Mouse (Mus musculus) embryo, embryonic 11.5 days (tissue): Measurements from ENCODE around the gene Llcfc1.

Experiments used
- DNase-seq: peaks from one replicate; pipeline ENCODE4 v3.0.0-alpha.2; 2012; ENCODE audit warnings: low read depth, low spot score

Llcfc1 gene

GRCm38 (mm10) chr6:41684131-41684530 is at the start of gene Llcfc1:
Gene Llcfc1, plus strand, starts transcription at chr6:41684431.
- DNase-seq, result no peak

GRCm38 (mm10) chr6:41635211-41635610 is 49.0 kb upstream of the Llcfc1 start:
- no peak for DNase-seq

- no peak for DNase-seq
Observed at GRCm38 (mm10) chr6:41636178-41636577, 48.1 kb upstream of the Llcfc1 start, which contains the start of gene Trpv6. Gene Trpv6, minus strand, starts transcription at chr6:41636405.

DNA sequence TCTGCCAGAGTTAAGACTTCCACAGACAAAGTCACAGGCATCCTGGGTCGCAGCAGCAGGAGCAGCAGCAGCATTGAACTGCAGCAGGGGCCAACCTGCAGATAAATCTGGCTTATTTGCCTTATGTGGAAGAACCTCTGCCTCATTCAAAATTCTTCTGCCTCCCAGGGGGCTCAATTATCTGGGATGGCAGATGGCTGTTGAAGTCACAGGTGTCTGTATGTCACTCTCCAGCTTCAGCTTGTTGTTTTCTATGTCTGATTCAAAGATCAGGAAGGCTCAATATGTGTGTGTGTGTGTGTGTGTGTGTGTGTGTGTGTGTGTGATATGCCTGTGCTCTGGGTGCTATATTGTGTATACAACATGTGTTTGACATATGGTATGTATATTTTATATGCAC is 46.8 kb upstream of the Llcfc1 start:
- no peak for DNase-seq

DNA sequence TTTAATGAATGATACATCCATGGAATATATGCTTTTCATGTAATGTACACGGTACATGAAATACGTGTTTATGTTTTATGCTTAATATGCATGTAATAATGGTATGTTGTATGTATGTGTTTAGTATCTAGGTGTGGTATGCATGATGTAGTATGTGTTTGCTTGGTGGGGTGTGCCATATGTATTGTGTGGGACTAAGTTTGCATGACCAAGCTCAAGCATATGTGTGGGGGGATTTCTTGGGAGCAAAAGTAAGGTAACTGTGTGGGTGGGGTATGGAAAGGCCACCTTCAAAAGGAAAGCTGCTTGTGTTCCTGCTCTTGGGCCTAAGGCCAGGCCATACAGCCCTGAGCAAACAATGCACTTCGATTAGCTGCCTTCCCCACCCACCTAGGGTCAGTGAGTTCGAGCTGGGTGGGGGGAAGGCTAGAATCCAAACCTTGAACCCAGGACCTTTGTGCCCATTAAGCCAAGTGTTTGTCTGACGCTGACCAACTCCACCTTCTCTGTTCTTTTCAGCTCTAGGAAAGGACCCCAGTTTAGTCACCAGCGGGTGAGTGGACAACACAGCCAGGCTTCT is 46.2 kb upstream of the Llcfc1 start:
- DNase-seq, result no peak

- no peak for DNase-seq
Observed at GRCm38 (mm10) chr6:41640449-41640848, 43.8 kb upstream of the Llcfc1 start.

- no peak for DNase-seq
Observed at GRCm38 (mm10) chr6:41641173-41641866, 42.9 kb upstream of the Llcfc1 start.

GRCm38 (mm10) chr6:41642765-41643164 is 41.5 kb upstream of the Llcfc1 start:
- DNase-seq, result no peak

GRCm38 (mm10) chr6:41643227-41643626 is 41.0 kb upstream of the Llcfc1 start:
- DNase-seq, result no peak

DNA sequence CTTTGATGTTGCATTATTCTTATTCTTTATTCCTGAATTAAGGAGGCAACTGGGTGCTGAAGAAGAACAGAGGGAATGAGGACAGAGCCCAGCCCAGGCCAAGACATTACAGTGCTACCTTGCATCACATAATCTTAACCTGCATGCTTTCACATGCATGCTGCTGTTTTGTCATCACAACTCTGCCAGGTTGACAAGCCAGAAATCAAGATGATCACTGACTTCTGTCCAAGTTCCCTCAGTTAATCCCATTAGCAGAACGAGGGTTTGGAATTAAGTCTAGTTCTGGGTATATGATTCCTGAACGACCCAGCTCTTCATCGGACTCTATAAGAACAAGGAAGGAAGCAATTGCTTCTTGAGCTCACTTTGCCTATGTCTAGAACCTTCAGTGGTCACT is 38.0 kb upstream of the Llcfc1 start:
- no peak for DNase-seq

DNA sequence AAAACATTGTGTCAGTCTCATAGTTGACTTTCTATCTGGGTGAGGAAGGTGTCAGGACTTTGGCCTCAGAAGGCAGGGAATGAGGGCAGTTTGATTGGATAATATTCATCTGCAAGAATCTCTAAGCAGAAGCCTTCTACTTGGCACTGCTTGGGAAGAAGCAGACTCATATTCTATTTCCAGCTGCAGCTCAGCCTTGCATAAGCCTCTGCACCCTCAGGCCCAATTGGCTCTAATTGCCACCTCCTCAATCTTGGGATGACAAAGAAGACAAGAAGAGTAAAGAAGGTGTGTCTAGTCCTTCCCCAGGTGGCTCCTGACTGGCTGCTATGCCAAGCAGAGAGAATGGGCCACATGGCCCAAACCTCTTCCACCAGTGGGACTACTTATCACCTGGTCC is 37.6 kb upstream of the Llcfc1 start:
- no peak for DNase-seq

DNA sequence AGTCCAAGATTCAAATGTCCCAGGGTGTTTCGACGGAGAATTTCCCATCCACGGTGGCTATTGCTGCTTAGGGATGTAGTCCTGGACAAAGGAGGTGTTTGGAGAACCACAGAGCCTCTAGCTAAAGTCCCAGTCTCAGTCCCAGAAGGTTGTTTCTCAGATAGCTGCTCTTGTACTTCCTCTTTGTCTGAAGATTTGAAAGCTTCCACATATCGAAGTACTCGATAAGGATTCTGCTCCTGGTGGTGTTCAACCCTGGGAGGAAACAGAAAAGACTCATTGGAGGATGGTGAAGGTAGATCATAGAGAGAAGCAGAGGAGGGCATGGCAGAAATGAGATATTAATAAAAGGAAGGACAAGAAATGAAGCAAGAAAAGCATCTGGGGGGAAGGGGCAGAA is 31.1 kb upstream of the Llcfc1 start:
- no peak for DNase-seq

DNA sequence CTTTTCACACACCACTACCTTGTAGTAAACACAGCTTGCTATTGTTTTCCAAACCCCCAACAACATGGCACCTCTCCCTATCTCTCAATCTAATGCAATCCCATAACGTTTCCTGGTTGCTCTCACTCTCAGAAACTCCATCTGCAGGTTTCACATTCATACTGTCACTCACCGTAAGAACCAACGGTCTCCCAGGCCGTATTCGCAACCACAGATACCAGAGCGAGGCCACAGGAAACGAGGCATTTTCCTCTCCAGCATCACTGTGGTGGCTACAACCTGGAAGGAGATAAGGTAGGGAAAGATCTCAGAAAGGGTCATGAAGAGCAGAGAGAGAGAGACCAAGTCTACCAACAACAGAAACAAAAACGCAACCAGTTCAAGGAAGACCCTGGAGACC is 29.6 kb upstream of the Llcfc1 start:
- no peak for DNase-seq

GRCm38 (mm10) chr6:41658487-41658886 is 25.7 kb upstream of the Llcfc1 start:
- no peak for DNase-seq

DNA sequence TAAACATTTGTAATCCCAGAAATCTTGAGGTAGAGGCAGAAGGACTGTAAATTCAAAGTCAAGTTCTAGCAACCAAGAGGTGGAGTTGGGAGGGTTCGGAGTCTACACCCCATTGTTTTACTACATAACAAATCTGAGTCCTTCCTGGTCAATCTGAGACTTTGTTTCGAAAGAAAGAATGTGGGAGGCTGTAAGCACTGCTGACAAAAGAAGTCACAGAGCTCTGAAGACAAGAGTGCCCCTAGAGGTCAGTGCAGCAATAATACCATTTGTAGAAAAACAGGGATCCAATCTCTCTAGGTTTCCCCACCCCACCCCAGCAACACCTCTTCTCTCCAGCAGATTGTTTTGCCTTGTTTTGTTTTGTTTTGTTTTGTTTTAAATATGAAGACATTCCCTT is 21.9 kb upstream of the Llcfc1 start:
- no peak for DNase-seq

DNA sequence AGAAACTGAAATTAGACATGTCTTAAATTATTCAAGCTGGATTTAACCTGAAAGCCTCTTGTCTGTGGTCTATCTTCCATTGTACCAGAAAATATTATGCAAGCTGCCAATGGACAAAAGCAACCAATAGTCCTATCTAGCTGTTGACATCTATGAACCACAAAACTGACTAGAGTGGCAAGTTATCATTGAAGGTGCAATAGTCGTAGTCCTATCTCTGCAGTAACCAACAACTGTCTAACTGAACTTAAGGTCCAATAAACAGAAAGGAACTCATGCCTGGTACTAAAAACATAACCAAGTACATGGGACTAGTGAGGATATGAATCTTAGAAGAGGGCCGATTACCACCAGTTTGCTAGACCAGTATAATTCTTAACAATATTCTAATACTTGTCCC is 7.7 kb upstream of the Llcfc1 start:
- no peak for DNase-seq

- DNase-seq, result no peak
Observed at GRCm38 (mm10) chr6:41680669-41681068, 3.6 kb upstream of the Llcfc1 start, which contains the start of gene Trpv5. Gene Trpv5, minus strand, starts transcription at chr6:41680769.

- no peak for DNase-seq
Observed at GRCm38 (mm10) chr6:41681656-41682055, 2.6 kb upstream of the Llcfc1 start.

- DNase-seq, result no peak
Observed at GRCm38 (mm10) chr6:41684911-41685310, 680 bp downstream of the Llcfc1 start.

DNA sequence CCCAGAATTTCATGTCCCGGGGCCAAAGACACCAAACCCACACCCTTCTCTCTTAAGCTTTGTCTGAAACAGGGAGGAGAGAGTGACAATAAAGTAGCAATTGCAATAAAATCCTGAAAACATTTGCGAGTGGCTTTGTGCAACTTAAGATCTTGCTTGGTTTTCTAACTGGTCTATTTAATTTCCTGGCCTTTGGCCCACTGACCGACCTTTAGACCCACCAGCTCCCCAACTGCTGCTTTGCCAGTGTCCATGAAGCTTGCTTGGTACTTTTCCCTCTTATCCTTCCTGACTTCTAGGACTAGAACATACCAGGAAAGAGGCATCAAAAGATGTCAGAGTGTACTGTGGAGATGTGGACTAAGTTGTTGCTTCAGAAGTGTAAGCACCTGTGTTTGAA is 1.4 kb downstream of the Llcfc1 start:
- no peak for DNase-seq

GRCm38 (mm10) chr6:41692200-41692599 is 8.0 kb downstream of the Llcfc1 start:
- no peak for DNase-seq

GRCm38 (mm10) chr6:41694407-41694806 is 10.2 kb downstream of the Llcfc1 start:
- DNase-seq, result no peak

DNA sequence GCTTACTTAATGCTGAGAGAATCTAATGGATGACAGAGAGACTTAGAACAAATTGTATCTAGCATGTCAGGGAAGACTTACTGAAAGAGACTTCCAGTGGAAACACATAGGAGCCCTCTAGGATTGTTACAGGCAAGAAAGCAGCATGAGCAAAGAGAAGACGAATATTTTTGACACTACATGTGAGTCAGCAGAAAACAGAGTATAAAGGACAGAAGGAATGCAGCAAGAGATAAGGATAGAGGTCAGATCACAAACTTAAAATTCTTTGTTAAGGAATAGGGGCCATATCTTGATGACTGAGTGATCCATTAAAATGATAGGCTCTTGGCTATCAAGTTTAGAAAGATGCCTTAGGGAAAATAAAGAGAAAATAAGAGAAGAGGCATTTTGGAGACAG is 17.0 kb downstream of the Llcfc1 start:
- no peak for DNase-seq

DNA sequence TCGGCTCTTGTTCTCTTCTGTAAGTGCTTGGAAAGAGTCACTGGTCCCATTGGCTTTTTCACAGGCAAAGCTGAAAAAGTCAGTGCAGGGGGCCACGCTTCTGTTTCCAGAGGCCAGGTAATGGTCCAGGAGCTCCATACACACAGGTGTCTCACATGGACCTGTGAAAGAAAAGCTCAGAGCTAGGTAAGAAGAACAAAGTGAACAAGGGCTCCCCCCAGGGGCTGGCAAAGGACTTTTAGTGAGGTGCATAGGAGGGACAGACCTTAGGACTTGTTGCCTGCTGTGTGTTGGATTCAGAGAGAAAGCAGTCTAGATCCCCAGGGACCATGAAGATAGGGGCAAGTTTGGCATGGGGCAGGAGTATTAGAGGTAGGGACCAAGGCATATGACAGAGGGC is 18.7 kb downstream of the Llcfc1 start:
- DNase-seq, result no peak
